Mouse (Mus musculus): ENCODE results near the gene Kcnma1. TPM values are rescaled to one million over a fixed set of nuclear protein-coding genes. Genes with fewer than 3 reads are reported as not detected.

Gene Kcnma1
- 8.0 and 8.2 TPM in 2 replicates for polyA plus RNA-seq (2014; fragmentation: Nextera tagmentation; extraction: Ambion mirVana)

- no peak within 1 kb of the TSS for H3K4me3 ChIP-seq (ENCODE audit: low read depth, low read length)
- WGBS: 63% methylated on average over 3 of the region's 3 CpGs
- no peaks in the 10 kb centered on the region for H3K36me3 ChIP-seq (ENCODE audit: control insufficient read depth, insufficient read depth, low read length)
- no peak within 1 kb of the TSS for H3K4me2 ChIP-seq (ENCODE audit: low read length)
- no peak within 1 kb of the TSS for H3K9ac ChIP-seq (ENCODE audit: low read length)
- no peaks in the 10 kb centered on the region for H3K9me3 ChIP-seq (ENCODE audit: control insufficient read depth, low read length)
- H3K4me1 ChIP-seq (replicated peaks; ENCODE audit: control insufficient read depth, insufficient read depth, low read length): no peaks in the 10 kb centered on the region
- ATAC-seq (replicated peaks; ENCODE audit: low FRiP score, low TSS enrichment, low read depth) (no peak), DNase-seq (ENCODE audit: low spot score) (no peak)
- 0 out of 2 replicates have a peak, but pooled peaks cover 3% of the 10 kb centered on the region for H3K27me3 ChIP-seq (replicated peaks; ENCODE audit: control insufficient read depth, insufficient read depth, low read length)
- no peak within 1 kb of the TSS for H3K27ac ChIP-seq (ENCODE audit: low read depth)
Measured at GRCm38 (mm10) chr14:24014391-24014790, at the start of gene Kcnma1. Kcnma1 (minus strand) TSS chr14:24014491.

GRCm38 (mm10) chr14:24059747-24060146 is 45.5 kb upstream of the Kcnma1 start:
- Histone ChIP-seq H3K36me3 (ENCODE audit: control insufficient read depth, insufficient read depth, low read length) (no peaks in the 10 kb centered on the region), H3K9ac (ENCODE audit: low read length) (no peak overlapping the region), H3K4me3 (ENCODE audit: low read depth, low read length) (no peak overlapping the region), H3K4me2 (ENCODE audit: low read length) (no peak overlapping the region), H3K9me3 (ENCODE audit: control insufficient read depth, low read length) (no peaks in the 10 kb centered on the region), H3K4me1 (replicated peaks; ENCODE audit: control insufficient read depth, insufficient read depth, low read length) (no peaks in the 10 kb centered on the region), H3K27me3 (replicated peaks; ENCODE audit: control insufficient read depth, insufficient read depth, low read length) (no peaks in the 10 kb centered on the region), H3K27ac (ENCODE audit: low read depth) (no peak overlapping the region)
- DNase-seq (ENCODE audit: low spot score) (no peak), ATAC-seq (replicated peaks; ENCODE audit: low FRiP score, low TSS enrichment, low read depth) (no peak)
- 41% methylated on average over 8 of the region's 8 CpGs for WGBS

GRCm38 (mm10) chr14:24059287-24059686 is 45.0 kb upstream of the Kcnma1 start:
- 87% methylated on average over 4 of the region's 4 CpGs for WGBS
- no peak overlapping the region for H3K4me3 ChIP-seq (ENCODE audit: low read depth, low read length)

GRCm38 (mm10) chr14:24051821-24052220 is 37.5 kb upstream of the Kcnma1 start:
- Histone ChIP-seq H3K9ac (ENCODE audit: low read length) (no peak overlapping the region), H3K27me3 (replicated peaks; ENCODE audit: control insufficient read depth, insufficient read depth, low read length) (no peaks in the 10 kb centered on the region), H3K4me3 (ENCODE audit: low read depth, low read length) (no peak overlapping the region), H3K27ac (ENCODE audit: low read depth) (no peak overlapping the region), H3K36me3 (ENCODE audit: control insufficient read depth, insufficient read depth, low read length) (no peaks in the 10 kb centered on the region), H3K4me1 (replicated peaks; ENCODE audit: control insufficient read depth, insufficient read depth, low read length) (no peaks in the 10 kb centered on the region), H3K4me2 (ENCODE audit: low read length) (no peak overlapping the region), H3K9me3 (ENCODE audit: control insufficient read depth, low read length) (no peaks in the 10 kb centered on the region)
- ATAC-seq (replicated peaks; ENCODE audit: low FRiP score, low TSS enrichment, low read depth) (no peak), DNase-seq (ENCODE audit: low spot score) (no peak)
- WGBS: 78% methylated on average over 2 of the region's 2 CpGs

More at GRCm38 (mm10) chr14:24059287-24059686, 45.0 kb upstream of the Kcnma1 start:
- Histone ChIP-seq H3K27ac (ENCODE audit: low read depth) (no peak overlapping the region), H3K27me3 (replicated peaks; ENCODE audit: control insufficient read depth, insufficient read depth, low read length) (no peaks in the 10 kb centered on the region), H3K9ac (ENCODE audit: low read length) (no peak overlapping the region), H3K4me2 (ENCODE audit: low read length) (no peak overlapping the region), H3K9me3 (ENCODE audit: control insufficient read depth, low read length) (no peaks in the 10 kb centered on the region), H3K36me3 (ENCODE audit: control insufficient read depth, insufficient read depth, low read length) (no peaks in the 10 kb centered on the region), H3K4me1 (replicated peaks; ENCODE audit: control insufficient read depth, insufficient read depth, low read length) (no peaks in the 10 kb centered on the region)
- DNase-seq (ENCODE audit: low spot score) (no peak), ATAC-seq (replicated peaks; ENCODE audit: low FRiP score, low TSS enrichment, low read depth) (no peak)

- no peak overlapping the region for H3K27ac ChIP-seq (ENCODE audit: low read depth)
- no peaks in the 10 kb centered on the region for H3K9me3 ChIP-seq (ENCODE audit: control insufficient read depth, low read length)
- H3K4me1 ChIP-seq (replicated peaks; ENCODE audit: control insufficient read depth, insufficient read depth, low read length): no peaks in the 10 kb centered on the region
- H3K36me3 ChIP-seq (ENCODE audit: control insufficient read depth, insufficient read depth, low read length): no peaks in the 10 kb centered on the region
- DNase-seq (ENCODE audit: low spot score) (no peak), ATAC-seq (replicated peaks; ENCODE audit: low FRiP score, low TSS enrichment, low read depth) (no peak)
- no peaks in the 10 kb centered on the region for H3K27me3 ChIP-seq (replicated peaks; ENCODE audit: control insufficient read depth, insufficient read depth, low read length)
- no peak overlapping the region for H3K4me2 ChIP-seq (ENCODE audit: low read length)
- H3K9ac ChIP-seq (ENCODE audit: low read length): no peak overlapping the region
- no peak overlapping the region for H3K4me3 ChIP-seq (ENCODE audit: low read depth, low read length)
- 66% methylated on average over 2 of the region's 2 CpGs for WGBS
Measured at GRCm38 (mm10) chr14:24036609-24037008, 22.3 kb upstream of the Kcnma1 start.

- no peaks in the 10 kb centered on the region for H3K27me3 ChIP-seq (replicated peaks; ENCODE audit: control insufficient read depth, insufficient read depth, low read length)
- no peak overlapping the region for H3K9ac ChIP-seq (ENCODE audit: low read length)
- H3K36me3 ChIP-seq (ENCODE audit: control insufficient read depth, insufficient read depth, low read length): no peaks in the 10 kb centered on the region
- H3K27ac ChIP-seq (ENCODE audit: low read depth): no peak overlapping the region
- H3K4me3 ChIP-seq (ENCODE audit: low read depth, low read length): no peak overlapping the region
- no peak for DNase-seq (ENCODE audit: low spot score)
- no peak for ATAC-seq (replicated peaks; ENCODE audit: low FRiP score, low TSS enrichment, low read depth)
- no peaks in the 10 kb centered on the region for H3K9me3 ChIP-seq (ENCODE audit: control insufficient read depth, low read length)
- WGBS: 27% methylated on average over 4 of the region's 4 CpGs
- H3K4me1 ChIP-seq (replicated peaks; ENCODE audit: control insufficient read depth, insufficient read depth, low read length): no peaks in the 10 kb centered on the region
- H3K4me2 ChIP-seq (ENCODE audit: low read length): no peak overlapping the region
Measured at GRCm38 (mm10) chr14:24036208-24036535, 21.9 kb upstream of the Kcnma1 start.

GRCm38 (mm10) chr14:24035486-24036207 is 21.4 kb upstream of the Kcnma1 start:
- Histone ChIP-seq H3K9ac (ENCODE audit: low read length) (no peak overlapping the region), H3K4me2 (ENCODE audit: low read length) (no peak overlapping the region), H3K4me3 (ENCODE audit: low read depth, low read length) (no peak overlapping the region), H3K4me1 (replicated peaks; ENCODE audit: control insufficient read depth, insufficient read depth, low read length) (no peaks in the 10 kb centered on the region), H3K36me3 (ENCODE audit: control insufficient read depth, insufficient read depth, low read length) (no peaks in the 10 kb centered on the region), H3K27ac (ENCODE audit: low read depth) (no peak overlapping the region), H3K9me3 (ENCODE audit: control insufficient read depth, low read length) (no peaks in the 10 kb centered on the region), H3K27me3 (replicated peaks; ENCODE audit: control insufficient read depth, insufficient read depth, low read length) (no peaks in the 10 kb centered on the region)
- ATAC-seq (replicated peaks; ENCODE audit: low FRiP score, low TSS enrichment, low read depth): no peak
- WGBS: 21% methylated on average over 11 of the region's 11 CpGs
- no peak for DNase-seq (ENCODE audit: low spot score)

- Histone ChIP-seq H3K4me1 (replicated peaks; ENCODE audit: control insufficient read depth, insufficient read depth, low read length) (no peaks in the 10 kb centered on the region), H3K27me3 (replicated peaks; ENCODE audit: control insufficient read depth, insufficient read depth, low read length) (no peaks in the 10 kb centered on the region), H3K36me3 (ENCODE audit: control insufficient read depth, insufficient read depth, low read length) (no peaks in the 10 kb centered on the region), H3K9me3 (ENCODE audit: control insufficient read depth, low read length) (no peaks in the 10 kb centered on the region), H3K4me3 (ENCODE audit: low read depth, low read length) (no peak overlapping the region), H3K27ac (ENCODE audit: low read depth) (no peak overlapping the region), H3K9ac (ENCODE audit: low read length) (no peak overlapping the region), H3K4me2 (ENCODE audit: low read length) (no peak overlapping the region)
- WGBS: 89% methylated on average over 7 of the region's 7 CpGs
- DNase-seq (ENCODE audit: low spot score): no peak
- ATAC-seq (replicated peaks; ENCODE audit: low FRiP score, low TSS enrichment, low read depth): no peak
Measured at GRCm38 (mm10) chr14:24032876-24033389, 18.6 kb upstream of the Kcnma1 start.

GRCm38 (mm10) chr14:24032201-24032600 is 17.9 kb upstream of the Kcnma1 start:
- Histone ChIP-seq H3K9ac (ENCODE audit: low read length) (no peak overlapping the region), H3K4me1 (replicated peaks; ENCODE audit: control insufficient read depth, insufficient read depth, low read length) (no peaks in the 10 kb centered on the region)

More at GRCm38 (mm10) chr14:24032201-24032600, 17.9 kb upstream of the Kcnma1 start:
- no peak overlapping the region for H3K4me3 ChIP-seq (ENCODE audit: low read depth, low read length)
- H3K4me2 ChIP-seq (ENCODE audit: low read length): no peak overlapping the region
- no peak for ATAC-seq (replicated peaks; ENCODE audit: low FRiP score, low TSS enrichment, low read depth)
- no peaks in the 10 kb centered on the region for H3K36me3 ChIP-seq (ENCODE audit: control insufficient read depth, insufficient read depth, low read length)
- no peaks in the 10 kb centered on the region for H3K27me3 ChIP-seq (replicated peaks; ENCODE audit: control insufficient read depth, insufficient read depth, low read length)
- H3K27ac ChIP-seq (ENCODE audit: low read depth): no peak overlapping the region
- DNase-seq (ENCODE audit: low spot score): no peak
- 62% methylated on average over 3 of the region's 3 CpGs for WGBS
- no peaks in the 10 kb centered on the region for H3K9me3 ChIP-seq (ENCODE audit: control insufficient read depth, low read length)

All from intestine, embryonic 14.5 days (tissue).